Mouse (Mus musculus): ENCODE results near the gene Olfr1480.

The Olfr1480 gene

DNA sequence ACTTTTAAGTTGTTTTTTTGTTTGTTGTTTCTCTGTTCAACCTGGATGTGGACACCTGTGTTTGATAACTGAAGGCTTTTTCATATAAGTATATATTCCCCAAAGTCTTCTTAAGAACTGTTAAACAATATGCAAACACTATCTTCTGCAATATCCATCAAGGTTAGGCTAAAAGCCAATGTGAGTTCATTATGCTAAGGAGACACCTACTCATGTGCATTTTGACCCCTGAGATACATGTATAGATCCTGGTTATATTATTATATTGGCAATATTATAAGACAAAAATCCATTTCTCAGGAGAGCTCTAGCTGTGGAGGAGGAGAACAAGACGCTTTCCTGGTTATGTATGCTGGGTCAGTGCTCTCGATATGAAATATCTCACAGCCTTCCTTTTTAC, at the start of gene Olfr1480:
Gene Olfr1480 (plus strand): TSS at position 301 of the 400 bp plus-strand sequence.
- no peak for DNase-seq

DNA sequence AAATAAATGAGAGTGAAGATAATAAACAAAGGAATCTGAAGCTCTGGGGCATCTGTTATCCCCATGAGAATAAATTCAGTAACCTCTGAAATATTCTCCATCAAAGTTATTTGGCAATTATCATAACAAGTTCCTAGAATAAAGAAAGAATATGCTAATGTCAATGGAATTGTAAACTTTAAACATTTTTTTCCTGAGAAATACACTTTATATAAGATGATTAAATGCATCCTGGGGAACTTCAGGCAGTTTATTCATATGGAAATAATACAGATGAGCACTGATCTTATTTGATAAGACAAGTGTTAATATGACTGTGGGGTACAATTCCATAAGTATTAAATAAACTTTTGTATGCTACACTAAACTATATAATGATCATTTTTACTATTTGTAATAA, 47.6 kb upstream of the Olfr1480 start, which contains the start of gene Olfr1475:
Gene Olfr1475 (minus strand): TSS at position 101 of the 400 bp plus-strand sequence.
- no peak for DNase-seq

DNA sequence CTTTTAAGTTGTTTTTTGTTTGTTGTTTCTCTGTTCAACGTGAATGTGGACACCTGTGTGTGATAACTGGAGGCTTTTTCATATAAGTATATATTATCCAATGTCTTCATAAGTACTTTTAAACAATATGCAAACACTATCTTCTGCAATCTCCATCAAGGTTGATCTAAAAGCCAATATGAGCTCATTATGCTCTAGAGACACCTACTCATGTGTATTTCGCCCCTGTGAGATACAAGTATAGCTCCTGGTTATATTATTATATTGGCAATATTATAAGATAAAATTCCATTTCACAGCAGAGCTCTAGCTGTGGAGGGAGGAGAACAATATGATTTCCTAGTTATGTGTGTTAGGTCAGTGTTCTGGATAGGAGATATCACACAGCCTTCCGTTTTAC, 27.5 kb upstream of the Olfr1480 start, which contains the start of gene Olfr1477:
Gene Olfr1477 (plus strand): TSS at position 301 of the 400 bp plus-strand sequence.
- DNase-seq, result no peak

Measured in thymus, adult 18-20 months (tissue).